Mouse (Mus musculus) telencephalon, adult 2 months (tissue): ENCODE results near the gene Pparg.

Experiments
- DNase-seq: peaks from one replicate; pipeline ENCODE4 v3.0.0-alpha.2; 2011; ENCODE audit warnings: low read depth, low spot score

Gene Pparg

GRCm38 (mm10) chr6:115360776-115361605 lies at the start of gene Pparg:
Gene Pparg (plus strand): TSS chr6:115360951.
- no peak for DNase-seq

DNA sequence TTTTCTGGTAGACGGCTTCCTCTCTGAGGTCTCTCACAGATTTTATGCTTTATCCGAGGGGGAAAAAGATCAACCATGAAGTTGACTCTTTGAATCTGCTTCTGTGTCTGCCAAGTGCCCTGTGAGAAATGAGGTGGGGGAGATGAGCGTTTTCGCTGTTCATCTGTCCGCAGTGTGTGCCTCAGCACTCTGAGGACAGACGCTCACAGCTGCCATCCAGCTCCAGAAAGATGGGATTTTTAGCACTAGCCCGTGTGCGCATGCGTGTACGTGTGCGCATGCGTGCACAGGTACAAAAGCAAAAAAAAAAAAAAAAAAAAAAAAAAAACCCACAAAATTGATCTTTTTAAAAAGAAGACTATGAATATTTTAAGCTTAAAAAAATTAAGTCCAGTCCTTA lies 48.0 kb upstream of the Pparg start:
- no peak for DNase-seq

GRCm38 (mm10) chr6:115313235-115313738 lies 47.5 kb upstream of the Pparg start:
- peak; percentile 65 for DNase-seq

DNA sequence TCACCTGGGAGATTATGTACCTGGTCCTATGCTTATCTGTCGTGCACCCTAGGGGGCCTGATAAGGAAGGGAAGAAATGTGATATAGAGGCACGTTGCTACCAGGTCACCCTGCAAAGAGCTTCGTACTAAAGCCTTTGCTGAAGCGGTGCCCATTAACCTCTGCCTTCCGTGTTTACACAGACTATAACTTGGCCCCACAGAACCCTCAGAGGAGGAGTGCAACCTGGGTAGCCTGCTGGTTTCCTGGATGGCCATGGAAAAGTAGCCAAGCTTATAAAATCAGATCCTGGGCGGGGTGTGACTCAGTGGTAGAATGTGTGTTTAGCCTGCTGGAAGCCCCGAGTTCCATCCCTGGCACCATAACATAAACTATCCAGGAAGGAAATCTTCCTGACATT lies 46.8 kb upstream of the Pparg start:
- no peak for DNase-seq

GRCm38 (mm10) chr6:115315770-115316169 lies 45.0 kb upstream of the Pparg start:
- no peak for DNase-seq

GRCm38 (mm10) chr6:115316811-115317221 lies 43.9 kb upstream of the Pparg start:
- DNase-seq: no peak

DNA sequence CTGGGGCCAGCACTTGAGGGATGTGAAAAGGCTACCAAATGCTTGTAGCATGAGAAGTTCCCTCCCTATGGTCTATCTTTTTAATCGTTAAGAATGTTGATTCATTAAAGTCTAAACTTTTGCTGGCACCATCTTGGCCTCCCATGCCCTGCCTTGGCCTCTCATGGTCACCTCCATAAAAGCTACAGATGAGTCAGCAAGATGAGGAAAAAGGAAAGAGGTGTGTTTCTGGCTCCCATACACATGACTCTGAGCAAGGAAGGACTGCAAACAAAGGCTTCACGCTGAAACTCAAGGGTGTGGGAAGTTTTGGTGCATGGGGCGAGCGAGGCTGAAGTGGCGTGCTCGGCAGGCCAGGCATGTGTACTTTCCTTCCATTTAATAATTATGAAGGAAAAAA lies 41.9 kb upstream of the Pparg start:
- no peak for DNase-seq

DNA sequence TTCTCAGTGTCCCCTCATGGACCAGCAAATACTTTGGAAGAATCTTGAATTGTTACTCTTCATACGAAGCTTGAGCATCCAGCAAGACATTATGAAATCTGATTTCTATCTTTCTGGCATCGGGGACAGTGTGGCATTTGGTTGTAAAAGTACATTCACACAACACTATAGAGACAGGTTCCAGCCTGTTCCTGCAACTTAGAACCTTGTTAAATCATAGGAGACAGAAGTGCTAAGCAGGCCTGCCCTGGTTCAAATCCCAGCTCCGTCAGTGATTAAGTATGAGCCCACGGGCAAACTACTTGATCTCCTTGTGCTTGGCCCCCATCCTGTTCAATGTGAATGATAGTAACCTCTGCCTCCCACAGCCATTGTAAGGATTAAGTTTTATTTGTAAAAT lies 41.1 kb upstream of the Pparg start:
- DNase-seq: no peak

GRCm38 (mm10) chr6:115320927-115321714 lies 39.6 kb upstream of the Pparg start:
- peak; percentile 42 for DNase-seq

- peak; percentile 74 for DNase-seq
Measured at GRCm38 (mm10) chr6:115321883-115322351, 38.8 kb upstream of the Pparg start.

DNA sequence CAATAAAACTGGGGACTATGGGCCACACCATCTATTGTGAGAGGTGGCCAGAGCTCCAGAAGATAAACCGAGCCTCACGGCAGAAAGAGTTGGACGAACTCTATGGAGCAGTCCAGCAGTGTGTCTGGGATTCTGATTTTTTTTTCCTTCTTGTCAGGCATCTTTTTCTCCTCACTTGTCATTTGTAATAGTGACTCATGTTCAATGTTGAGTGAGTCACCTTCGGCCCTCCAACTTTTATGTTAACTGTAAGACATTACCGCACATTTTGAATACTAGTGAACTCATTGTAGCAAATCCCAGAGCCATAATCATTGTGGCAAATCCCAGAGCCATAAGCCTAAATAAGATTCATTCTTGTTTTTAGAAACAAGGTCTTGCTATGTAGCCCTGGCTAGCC lies 37.8 kb upstream of the Pparg start:
- no peak for DNase-seq

DNA sequence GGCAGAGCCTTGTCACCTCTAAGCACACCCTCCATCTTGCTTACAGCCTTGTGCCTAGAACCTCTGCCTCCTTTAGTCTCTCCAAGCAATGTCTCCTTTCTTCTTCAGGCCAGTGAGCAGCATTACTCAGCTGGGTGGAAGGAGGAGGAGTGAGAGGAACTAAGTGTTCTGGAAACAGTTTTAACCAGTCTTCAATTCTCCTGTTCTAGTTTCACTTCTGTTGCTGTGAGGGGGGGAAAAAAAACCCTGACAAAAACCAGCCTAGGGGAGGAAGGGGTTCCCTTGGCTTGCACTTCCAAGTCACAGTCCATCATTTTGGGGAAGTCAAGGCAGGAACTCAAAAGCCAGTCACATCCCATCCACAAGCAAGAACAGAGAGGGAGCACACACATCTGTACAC lies 29.8 kb upstream of the Pparg start:
- DNase-seq: no peak

DNA sequence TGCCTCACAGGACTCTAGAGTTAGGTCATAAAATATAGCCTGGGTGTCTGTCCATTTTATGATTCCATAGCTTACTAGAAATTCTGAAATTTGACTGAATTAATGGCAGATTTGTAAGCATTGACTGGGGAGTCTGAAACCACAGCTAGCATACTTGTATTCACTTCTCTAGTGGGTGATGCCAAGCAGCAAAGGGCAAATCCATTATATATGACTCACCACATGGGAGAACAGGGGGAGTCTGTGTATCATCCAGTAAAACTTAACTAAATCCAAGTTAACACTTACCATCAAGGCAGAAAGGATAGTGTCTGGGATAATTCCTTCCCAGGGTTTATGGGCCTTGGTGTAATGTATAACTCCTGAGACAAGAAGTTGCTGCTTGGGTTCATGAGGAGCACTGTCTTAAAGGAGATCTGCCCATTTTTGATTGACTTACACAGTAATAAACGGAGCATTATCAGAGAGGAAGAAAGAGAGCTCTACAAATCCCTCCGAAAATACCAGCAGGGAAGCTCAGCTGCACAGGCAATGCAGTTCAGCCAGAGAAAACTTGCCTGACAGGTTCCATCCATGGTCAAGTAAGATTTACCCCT lies 27.6 kb upstream of the Pparg start:
- DNase-seq: no peak

GRCm38 (mm10) chr6:115335536-115335935 lies 25.2 kb upstream of the Pparg start:
- no peak for DNase-seq

GRCm38 (mm10) chr6:115340084-115340483 lies 20.7 kb upstream of the Pparg start:
- no peak for DNase-seq

GRCm38 (mm10) chr6:115343096-115343495 lies 17.7 kb upstream of the Pparg start:
- DNase-seq: no peak

GRCm38 (mm10) chr6:115343570-115343969 lies 17.2 kb upstream of the Pparg start:
- DNase-seq: no peak

DNA sequence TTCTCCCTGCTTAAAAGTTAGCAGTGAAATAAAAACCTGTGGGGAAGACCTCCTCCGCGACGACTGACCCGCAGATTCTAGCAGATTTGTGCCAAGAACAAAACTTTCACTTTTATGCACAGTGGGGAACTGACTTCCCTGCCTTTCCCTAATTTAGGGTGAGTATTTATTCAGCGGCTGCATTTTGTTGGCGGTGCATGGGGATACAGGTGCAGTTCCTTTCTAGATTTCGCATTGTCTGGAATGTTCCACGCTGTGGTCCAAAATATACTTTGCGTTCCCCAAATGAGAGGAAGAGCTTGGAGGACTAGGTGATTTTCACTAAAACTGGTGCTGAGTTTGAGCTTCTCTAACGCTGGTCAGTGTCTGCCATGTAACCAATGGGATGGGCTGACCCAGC lies 16.6 kb upstream of the Pparg start:
- DNase-seq: no peak

GRCm38 (mm10) chr6:115344513-115344912 lies 16.2 kb upstream of the Pparg start:
- no peak for DNase-seq

DNA sequence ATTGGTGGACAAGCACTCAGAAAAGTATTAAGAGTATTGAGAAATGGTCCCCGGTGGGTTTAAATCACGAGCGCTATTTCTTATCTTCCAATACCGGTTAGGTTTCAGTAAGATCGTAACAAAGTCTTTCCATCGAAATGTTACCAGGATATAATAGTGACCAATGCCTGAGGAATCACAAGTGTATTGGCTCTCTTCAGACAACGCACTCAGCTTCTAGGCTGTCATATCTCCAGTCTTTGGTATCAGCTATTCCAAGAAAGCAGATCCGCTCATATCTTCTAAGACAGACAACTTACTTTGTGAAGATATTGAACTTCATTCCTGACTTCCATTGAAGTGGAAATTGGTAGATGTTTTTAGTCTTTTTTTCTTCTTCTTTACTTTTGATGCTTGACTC lies 15.7 kb upstream of the Pparg start:
- no peak for DNase-seq

GRCm38 (mm10) chr6:115349641-115350464 lies 10.9 kb upstream of the Pparg start:
- no peak for DNase-seq
